Mouse (Mus musculus) frontal cortex, adult (tissue): ENCODE measurements at regions not wholly inside any gene's neighbourhood (a gene's known extent, or its start where the extent isn't known, plus 50 kb on each side); places are given as distances from the start of the nearest gene placed in this dataset.

Experiments
- ATAC-seq: cut with Nextera tagmentation; 2 replicates; pipeline ENCODE4 v1.9.2; 2017; ENCODE audit warnings: mild to moderate bottlenecking, moderate library complexity, mixed read lengths; ENCODE audit not compliant: low TSS enrichment

DNA sequence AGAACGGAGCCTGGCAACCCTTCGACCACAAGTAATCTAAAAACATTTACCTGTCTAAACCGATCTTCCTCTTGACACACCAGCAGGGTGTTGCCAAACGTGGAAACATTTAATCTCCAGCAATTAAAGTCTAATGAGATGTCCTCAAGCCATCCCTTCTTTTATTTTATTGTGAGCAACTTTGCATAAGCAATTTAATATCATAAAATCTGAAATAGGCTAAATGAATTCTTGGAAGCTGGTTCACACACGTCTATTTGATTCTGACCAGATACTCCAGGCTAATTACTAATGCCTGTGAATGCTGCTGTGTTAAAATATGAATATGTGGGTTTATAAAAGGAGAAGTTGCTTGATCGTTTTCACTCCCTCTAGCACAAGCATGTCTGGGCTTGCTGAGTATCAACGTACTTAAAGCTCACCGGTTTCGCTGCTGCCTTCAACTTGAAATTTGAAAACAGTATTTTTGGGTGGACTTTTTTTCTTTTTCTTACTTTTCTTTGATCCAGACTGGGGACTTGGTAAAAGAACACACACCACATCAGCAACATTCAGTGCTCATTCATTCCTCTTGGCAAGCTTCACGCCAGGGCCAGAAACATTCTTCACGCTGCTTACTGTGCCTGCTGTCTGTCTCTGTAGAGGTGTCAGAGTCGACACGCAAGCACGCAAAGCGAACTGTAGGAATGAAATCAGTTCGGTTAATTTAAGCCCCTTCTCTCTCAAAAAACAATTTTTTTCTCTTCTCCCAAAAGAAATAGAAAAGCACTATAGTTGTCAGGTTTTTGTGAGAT, 194.4 kb downstream of the Npr3 start:
- peak; percentile 78 for ATAC-seq

GRCm38 (mm10) chr15:11701246-11701645, 205.8 kb downstream of the Npr3 start:
- ATAC-seq: no peak

DNA sequence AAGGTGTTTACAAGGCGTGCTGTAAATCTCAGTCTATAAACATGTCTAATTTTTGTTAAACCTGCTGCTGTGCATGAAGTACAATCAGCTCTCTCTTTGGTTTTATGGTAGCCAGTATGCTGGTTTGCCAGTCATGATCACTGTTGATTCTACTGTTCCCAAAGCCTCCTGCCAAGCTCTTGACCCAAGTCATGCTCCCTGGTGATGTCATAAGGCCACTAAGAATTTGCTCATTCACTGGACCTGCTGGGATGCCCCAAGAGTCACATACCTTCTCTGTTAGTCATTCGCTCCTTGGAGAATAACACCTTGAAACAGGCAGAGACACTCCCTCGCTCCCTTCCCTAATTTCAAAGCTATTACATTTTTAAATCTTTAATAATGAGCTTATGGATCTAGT, 207.2 kb downstream of the Npr3 start:
- no peak for ATAC-seq

DNA sequence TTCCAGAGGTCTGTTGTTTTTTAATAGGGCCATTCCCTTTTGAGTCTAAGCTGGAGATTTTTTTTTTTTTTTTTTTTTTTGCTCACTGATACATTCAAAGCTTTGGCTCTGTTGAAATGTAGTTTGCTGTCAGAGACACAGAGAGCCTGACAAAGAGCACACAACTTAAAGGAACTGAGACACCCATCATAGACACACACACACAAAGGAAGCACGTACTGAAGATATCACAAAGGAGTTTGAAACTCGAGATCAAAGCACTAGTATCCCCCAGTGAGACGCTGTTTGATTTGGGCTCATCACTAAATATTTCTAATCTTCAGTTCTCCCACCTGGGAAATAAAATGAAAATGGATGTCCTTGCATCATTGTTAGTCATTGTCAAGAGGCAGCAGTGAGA, 210.0 kb downstream of the Npr3 start:
- ATAC-seq: no peak

DNA sequence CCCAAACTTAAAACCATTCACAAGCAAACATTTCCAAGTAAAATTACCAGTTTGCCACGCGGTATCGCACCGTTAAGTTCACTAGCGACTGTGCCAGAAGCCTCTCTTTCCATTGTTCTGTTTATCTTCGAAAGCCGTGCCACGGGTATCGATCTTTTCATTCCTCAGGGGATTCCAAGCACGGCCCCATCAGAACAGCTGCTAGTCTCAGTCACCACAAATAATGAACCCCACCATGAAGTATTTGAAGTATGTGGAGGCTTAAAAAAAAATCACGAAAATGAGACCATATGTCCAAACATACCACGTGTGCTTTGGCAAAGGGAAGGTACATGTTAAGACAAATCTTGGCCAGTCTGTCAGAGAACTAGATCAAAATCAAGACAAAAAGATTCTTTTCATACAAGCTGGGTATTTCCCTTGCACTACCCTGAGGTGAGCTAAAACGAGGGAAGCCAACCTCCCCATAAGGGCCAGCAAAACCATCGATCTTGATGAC, 213.3 kb downstream of the Npr3 start:
- no peak for ATAC-seq

- ATAC-seq: no peak
These were observed 242.2 kb downstream of the Npr3 start for GRCm38 (mm10) chr15:11664839-11665379.

- ATAC-seq: no peak
These were observed 251.9 kb downstream of the Npr3 start for GRCm38 (mm10) chr15:11655168-11655567.

- no peak for ATAC-seq
These were observed 246.8 kb upstream of the Tars start for GRCm38 (mm10) chr15:11646241-11646640.

GRCm38 (mm10) chr15:11644779-11645178, 245.3 kb upstream of the Tars start:
- no peak for ATAC-seq

- no peak for ATAC-seq
These were observed 231.2 kb upstream of the Tars start for GRCm38 (mm10) chr15:11630654-11631053.

DNA sequence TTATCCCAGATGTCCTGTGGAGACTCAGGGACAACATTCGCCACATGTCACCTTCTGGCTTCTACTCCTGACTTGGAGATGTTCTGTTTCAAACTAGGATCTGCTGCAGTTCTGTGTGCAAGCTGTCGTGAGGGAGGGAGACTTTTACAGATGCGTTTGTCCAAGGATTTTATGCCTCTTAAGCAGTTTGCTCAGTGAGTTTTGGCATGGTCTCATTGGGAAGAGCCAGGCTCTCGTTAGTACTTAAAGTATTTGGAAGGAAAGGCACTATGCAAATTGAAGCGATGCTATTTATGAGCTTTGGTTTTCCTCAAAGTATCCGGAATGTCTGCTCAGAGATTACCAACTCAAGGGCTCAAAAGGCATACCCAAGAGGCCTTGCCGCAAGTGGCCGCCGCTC, 227.0 kb upstream of the Tars start:
- peak; percentile 93 for ATAC-seq

DNA sequence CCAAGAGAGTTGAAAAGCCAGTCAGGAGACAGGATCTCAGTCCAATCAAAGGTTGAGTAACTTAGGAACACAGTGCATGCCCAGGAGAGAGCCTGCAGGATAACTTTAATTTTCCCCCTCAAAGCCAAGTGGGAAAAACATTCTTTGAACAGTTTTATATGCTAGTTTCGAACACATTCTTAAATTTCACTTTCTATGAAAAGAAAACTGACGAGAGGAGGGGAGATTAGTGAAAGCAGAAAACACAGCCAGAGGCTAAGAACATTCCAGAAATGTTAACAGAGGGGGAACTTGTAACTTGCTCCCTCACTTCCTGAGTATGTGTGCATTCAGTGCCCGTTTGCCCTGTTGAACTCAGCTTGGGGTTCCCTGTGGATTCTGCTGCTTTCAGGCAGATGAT, 213.0 kb upstream of the Tars start:
- no peak for ATAC-seq

GRCm38 (mm10) chr15:11610043-11610670, 210.7 kb upstream of the Tars start:
- no peak for ATAC-seq

GRCm38 (mm10) chr15:11607489-11607888, 208.0 kb upstream of the Tars start:
- ATAC-seq: peak; percentile 41; the same call in 1 of the 2 replicates

- peak; percentile 83 for ATAC-seq
These were observed 206.2 kb upstream of the Tars start for GRCm38 (mm10) chr15:11605677-11606076.

- ATAC-seq: no peak
These were observed 197.6 kb upstream of the Tars start for GRCm38 (mm10) chr15:11597021-11597420.

DNA sequence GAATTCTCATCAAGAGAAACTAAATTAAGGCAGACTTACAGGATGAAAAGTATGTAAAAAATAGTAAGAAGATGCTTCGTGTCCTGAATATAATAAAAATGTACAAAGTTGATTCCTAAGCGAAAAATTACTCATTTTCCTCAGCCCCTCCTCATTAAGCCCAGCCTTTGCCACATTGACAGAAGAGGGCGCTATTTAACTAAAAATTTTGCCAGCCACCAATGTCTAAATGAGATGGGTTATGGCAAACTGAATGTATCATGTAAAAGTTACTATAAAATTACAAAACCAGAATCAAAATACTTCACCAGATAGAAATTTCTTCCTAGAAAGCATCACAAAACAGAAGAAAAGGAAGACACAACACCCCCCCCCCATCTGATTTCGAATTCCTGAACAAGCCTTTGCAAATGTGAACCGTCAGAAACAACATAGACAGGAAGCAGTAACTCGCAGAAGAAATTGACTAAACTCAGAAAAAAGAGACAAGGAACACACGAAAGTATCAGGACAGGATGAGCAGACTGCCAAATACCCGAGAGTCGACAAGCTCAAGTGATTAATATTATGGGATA, 191.2 kb upstream of the Tars start:
- ATAC-seq: peak; percentile 67; the same call in 1 of the 2 replicates

GRCm38 (mm10) chr15:11589795-11590194, 190.3 kb upstream of the Tars start:
- no peak for ATAC-seq

DNA sequence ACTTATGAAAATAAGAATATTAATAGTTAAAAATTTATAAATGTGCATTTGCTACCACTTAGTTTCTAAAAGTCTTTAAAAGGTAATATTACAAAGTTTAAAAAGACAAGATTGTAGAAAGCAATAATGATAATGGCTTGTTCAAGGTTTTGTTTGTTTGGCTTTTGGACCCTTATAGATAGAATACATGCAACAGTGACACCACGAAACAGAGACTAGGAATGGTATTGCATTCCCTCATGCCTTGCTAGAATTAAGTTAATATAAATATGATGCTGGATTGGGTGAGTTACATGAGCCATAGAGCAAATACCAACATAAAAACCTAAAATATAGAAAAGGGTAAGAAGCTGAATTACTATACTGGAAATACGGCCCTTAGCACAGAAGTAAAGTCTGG, 186.9 kb upstream of the Tars start:
- no peak for ATAC-seq

GRCm38 (mm10) chr15:11584155-11584554, 184.7 kb upstream of the Tars start:
- ATAC-seq: no peak

DNA sequence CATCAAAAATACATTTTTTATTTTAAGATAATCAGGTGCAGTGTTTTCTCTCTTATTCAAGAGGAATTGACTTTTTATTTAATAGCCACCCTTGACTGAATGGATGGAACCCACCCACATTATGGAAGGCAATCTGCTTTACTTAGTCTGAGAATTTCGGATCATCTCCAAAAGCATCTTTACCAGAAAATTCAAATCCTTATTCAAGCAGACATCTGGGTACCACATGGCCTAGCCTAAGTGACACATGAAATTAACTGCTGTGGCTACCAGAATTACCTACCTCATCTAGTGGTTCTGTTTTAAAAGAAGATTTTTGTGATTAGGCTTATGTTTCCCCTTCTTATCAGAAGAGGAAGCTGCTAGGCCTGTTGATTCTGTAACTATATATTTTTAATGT, 178.9 kb upstream of the Tars start:
- ATAC-seq: no peak

DNA sequence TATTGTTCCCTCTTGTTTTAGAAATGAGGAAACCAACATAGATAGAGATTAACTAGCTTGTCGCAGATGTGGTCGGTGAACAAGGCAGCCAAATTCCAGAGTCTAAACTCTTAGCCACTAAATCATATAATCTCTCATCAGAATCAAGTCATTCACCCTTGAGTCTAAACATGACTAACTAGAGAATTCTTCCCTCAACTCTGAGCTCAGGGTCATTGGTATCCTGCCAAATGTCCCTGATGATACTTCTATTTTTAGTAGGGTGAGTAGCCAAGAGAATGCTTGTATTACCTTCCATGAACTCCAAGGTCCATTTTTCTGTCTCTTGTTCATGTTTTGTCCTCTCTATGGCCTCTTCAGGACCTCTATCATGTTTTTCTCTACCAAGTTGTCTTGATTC, 174.9 kb upstream of the Tars start:
- ATAC-seq: no peak

- ATAC-seq: no peak
These were observed 174.0 kb upstream of the Tars start for GRCm38 (mm10) chr15:11573496-11573895.
